Mouse (Mus musculus) megakaryocyte, embryonic 14.5 days (primary cell): ENCODE measurements around the gene Sik1.

Experiments
- FLI1 ChIP-seq: IDR thresholded peaks from 2 replicates; pipeline ENCODE4 v1.6.1; 2012; ENCODE audit warnings: low read length, inconsistent platforms, mixed read lengths
- GATA1 ChIP-seq: IDR thresholded peaks from 3 replicates; pipeline ENCODE4 v1.6.1; 2012; ENCODE audit warnings: mixed read lengths, low read length, inconsistent platforms, borderline replicate concordance

DNA sequence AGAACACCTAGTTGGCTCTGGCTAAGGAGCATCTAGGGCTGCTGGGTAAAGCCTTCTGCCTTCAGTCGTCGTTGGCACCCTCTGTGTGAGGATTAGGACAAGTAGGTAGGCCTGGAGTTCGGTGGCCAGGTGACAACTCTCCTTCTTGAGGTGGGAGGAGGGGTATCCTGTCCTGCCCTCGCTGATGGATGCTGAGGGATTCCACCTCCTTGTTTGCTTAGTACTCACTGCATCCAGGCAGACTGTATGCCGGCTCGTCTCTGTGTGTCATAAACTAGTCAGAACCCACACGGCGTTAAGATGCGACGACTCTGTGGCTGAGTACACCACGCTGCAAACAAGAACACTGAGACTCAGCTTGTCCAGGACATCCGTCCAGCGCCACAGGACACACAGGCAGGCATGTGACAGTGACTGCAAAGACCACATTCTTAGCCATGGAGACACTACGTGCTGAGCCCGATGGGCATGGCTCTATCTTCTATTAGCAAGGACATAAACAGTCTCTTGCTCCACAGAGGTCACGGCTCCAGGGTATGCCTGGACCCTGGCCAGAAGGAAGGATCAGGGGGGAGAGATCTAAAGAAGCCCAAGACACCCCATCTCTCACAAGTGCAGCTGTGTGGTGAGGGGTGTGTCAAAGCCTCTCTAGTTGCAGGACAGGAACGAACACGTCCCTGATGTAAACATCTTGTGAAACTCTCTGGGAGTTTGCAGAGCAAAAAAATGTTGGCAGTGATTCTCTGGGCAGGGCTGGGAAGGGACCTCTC, 13.6 kb downstream of the Sik1 start:
- no peak for TF ChIP-seq GATA1
- TF ChIP-seq FLI1: no peak
